Mouse (Mus musculus) liver, adult 2 months (tissue): ENCODE results near the gene Luc7l2.

ENCODE experiments used
- CTCF ChIP-seq: fragments of 200-500 bp; IDR thresholded peaks from 2 replicates; pipeline ENCODE4 v1.5.1; 2011; ENCODE audit warnings: low read depth, low read length, control low read depth
- POLR2A ChIP-seq: fragments of 200-500 bp; IDR thresholded peaks from 2 replicates; pipeline ENCODE4 v1.6.1; 2011; ENCODE audit warnings: low read length, control low read depth; ENCODE audit not compliant: insufficient read depth; ENCODE audit errors: extremely low read depth

DNA sequence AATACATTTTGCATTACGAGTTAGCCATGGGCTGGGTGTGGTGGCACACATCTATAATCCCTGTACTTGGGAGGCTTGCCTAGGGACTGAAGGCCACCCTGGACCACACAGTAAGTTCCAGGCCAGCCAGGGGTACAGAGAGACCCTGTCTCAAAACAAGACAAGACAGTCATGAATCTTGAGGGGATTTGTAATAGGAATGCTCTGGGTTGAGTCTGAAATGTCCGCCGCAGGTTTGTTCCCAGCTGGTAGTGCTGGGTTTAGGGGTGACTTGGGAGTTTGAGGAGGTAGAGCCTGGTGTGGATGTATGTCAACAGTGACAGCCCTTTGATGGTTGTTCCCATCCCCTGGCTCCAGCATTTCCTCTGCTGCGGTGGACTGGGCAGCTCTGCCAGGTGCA, 75.9 kb downstream of the Luc7l2 start:
- TF ChIP-seq CTCF (no peak), POLR2A (no peak)
